Mouse (Mus musculus): ENCODE measurements around the gene Cyp2ab1. TPM values are rescaled to one million over a fixed set of nuclear protein-coding genes. Genes with fewer than 3 reads are reported as not detected.

The Cyp2ab1 gene
- polyA plus RNA-seq, 1 experiment from 2014 or later = not detected

DNA sequence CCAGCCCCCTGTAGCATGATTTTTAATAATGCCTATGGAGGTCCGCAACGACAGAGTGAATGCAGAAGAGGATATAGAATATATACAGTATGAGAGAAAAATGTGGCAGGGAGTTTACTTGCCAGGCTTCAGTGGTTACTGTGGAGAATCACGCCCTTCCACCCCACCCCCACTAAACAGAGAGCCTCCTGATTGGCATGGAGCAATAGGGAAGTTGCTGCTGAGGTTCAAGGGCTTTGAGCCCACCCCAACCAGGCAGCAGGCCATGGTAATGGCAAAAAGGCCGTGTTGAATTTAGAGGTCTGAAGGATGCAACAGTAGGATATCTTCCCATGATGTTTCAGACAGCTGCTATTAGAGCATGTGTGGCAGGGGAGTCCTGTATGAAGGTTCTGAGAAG, 53.9 kb downstream of the Cyp2ab1 start:
- no peak overlapping the region for H3K9ac ChIP-seq
- H3K27me3 ChIP-seq = no peaks in the 10 kb centered on the region
- H3K4me1 ChIP-seq (replicated peaks) = peaks cover 4% of the 10 kb centered on the region; the same call in 1 of the 2 replicates
- 82% methylated on average over 4 of the region's 4 CpGs for WGBS
- H3K36me3 ChIP-seq = no peaks in the 10 kb centered on the region
- no peaks in the 10 kb centered on the region for H3K9me3 ChIP-seq (replicated peaks)
- ATAC-seq (replicated peaks; ENCODE audit: insufficient number of reproducible peaks, insufficient read depth, low FRiP score, low read depth) = no peak
- no peak overlapping the region for H3K4me3 ChIP-seq
- H3K27ac ChIP-seq = no peak overlapping the region
- no peak overlapping the region for H3K4me2 ChIP-seq

DNA sequence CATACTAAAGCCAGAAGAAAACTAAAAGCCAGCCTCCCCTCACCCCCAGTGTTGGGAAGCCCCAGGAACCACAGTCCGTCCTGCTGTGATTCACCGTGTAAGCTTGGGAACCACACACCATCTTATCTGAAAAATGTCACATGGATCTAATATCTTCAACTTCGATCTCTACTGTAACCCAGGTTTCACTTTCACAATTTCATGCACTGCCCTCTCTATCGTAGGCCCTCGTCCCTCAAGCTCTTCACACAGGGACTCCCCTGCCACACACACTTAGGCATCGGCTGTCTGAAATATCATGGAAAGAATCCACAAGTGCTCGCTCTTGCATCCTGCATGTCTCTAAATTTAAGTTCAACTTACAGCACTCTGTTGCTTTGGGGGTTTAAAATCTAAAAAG, 60.1 kb downstream of the Cyp2ab1 start:
- H3K4me2 ChIP-seq = no peak overlapping the region
- ATAC-seq (replicated peaks; ENCODE audit: insufficient number of reproducible peaks, insufficient read depth, low FRiP score, low read depth) = no peak
- 43% methylated on average over 7 of the region's 7 CpGs for WGBS
- H3K9ac ChIP-seq = no peak overlapping the region
- H3K4me1 ChIP-seq (replicated peaks) = no peaks in the 10 kb centered on the region
- no peaks in the 10 kb centered on the region for H3K9me3 ChIP-seq (replicated peaks)
- H3K4me3 ChIP-seq = no peak overlapping the region
- H3K27me3 ChIP-seq = no peaks in the 10 kb centered on the region
- H3K27ac ChIP-seq = no peak overlapping the region
- H3K36me3 ChIP-seq = no peaks in the 10 kb centered on the region

Other genes with a start within 250 kb of the Cyp2ab1 start
- 39.4 and 45.6 TPM in 2 replicates for gene Klhl24, start 227.9 kb downstream of the Cyp2ab1 start, polyA plus RNA-seq (2015; fragmentation: Nextera tagmentation; extraction: Ambion mirVana)
- 13.9 and 21.0 TPM in 2 replicates for gene Yeats2, start 184.3 kb downstream of the Cyp2ab1 start, polyA plus RNA-seq (2015; fragmentation: Nextera tagmentation; extraction: Ambion mirVana)
- gene Map6d1, start 84.0 kb downstream of the Cyp2ab1 start, polyA plus RNA-seq (2015; fragmentation: Nextera tagmentation; extraction: Ambion mirVana) = 0.38 and 0.57 TPM in 2 replicates
- gene Parl, start 23.0 kb downstream of the Cyp2ab1 start, polyA plus RNA-seq (2015; fragmentation: Nextera tagmentation; extraction: Ambion mirVana) = 63.5 and 64.1 TPM in 2 replicates
- gene Abcc5, start 101.0 kb upstream of the Cyp2ab1 start, polyA plus RNA-seq (2015; fragmentation: Nextera tagmentation; extraction: Ambion mirVana) = 55.5 and 60.5 TPM in 2 replicates
- 66.6 and 75.9 TPM in 2 replicates for gene Eif2b5, start 173.4 kb upstream of the Cyp2ab1 start, polyA plus RNA-seq (2015; fragmentation: Nextera tagmentation; extraction: Ambion mirVana)
- 16.9 and 24.3 TPM in 2 replicates for gene Dvl3, start 191.6 kb upstream of the Cyp2ab1 start, polyA plus RNA-seq (2015; fragmentation: Nextera tagmentation; extraction: Ambion mirVana)
- gene Ap2m1, start 210.1 kb upstream of the Cyp2ab1 start, polyA plus RNA-seq (2015; fragmentation: Nextera tagmentation; extraction: Ambion mirVana) = 440 and 469 TPM in 2 replicates
- 47.1 and 50.5 TPM in 2 replicates for gene Abcf3, start 223.2 kb upstream of the Cyp2ab1 start, polyA plus RNA-seq (2015; fragmentation: Nextera tagmentation; extraction: Ambion mirVana)